8 mouse cellular contexts compared by ENCODE assay signal in the genomic region with DNA sequence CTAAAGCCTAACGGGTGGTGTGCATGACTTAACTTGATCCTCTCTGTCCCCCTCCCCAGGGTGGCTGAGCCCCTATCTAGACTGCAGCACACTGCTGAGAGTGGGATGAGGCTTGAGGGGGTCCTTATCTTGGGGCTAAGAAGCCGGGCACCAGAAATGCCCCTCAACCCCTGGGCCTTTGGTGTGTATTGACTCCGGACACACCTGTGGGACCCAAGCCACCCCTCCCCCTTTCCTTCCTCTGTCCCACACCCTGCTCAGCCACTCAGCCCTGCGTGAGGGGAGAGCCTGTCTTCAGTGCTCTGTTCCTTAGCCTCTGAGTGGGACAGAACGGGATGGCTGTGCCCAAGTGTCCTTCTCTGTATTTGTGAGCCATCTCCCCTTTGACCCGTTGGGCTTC. TPM values are rescaled to one million over a fixed set of nuclear protein-coding genes. Genes with fewer than 3 reads are reported as not detected.
DNase-seq lines count a peak whose midpoint lies in the region; ATAC-seq and TF ChIP-seq lines count a peak whose summit lies in the region.

No protein-coding gene starts in this region.

- H3K4me1 ChIP-seq in kidney, embryonic 14.5 days (ENCODE audit: control insufficient read depth, insufficient read depth, low read length), result peaks cover 46% of the 10 kb centered on the region
- peaks cover 35% of the 10 kb centered on the region for H3K4me1 ChIP-seq in embryonic facial prominence, embryonic 15.5 days
- H3K4me1 ChIP-seq in kidney, postnatal 0 days (replicated peaks; ENCODE audit: insufficient read depth, low read length), result peaks cover 12% of the 10 kb centered on the region; the same call in 1 of the 2 replicates

- H3ac ChIP-seq in myocyte (ENCODE audit: control insufficient read depth, insufficient read length), result no peak overlapping the region

- WGBS in kidney, embryonic 14.5 days, result 47% methylated on average over 6 of the region's 6 CpGs
- 52% methylated on average over 6 of the region's 6 CpGs for WGBS in embryonic facial prominence, embryonic 15.5 days
- WGBS in kidney, postnatal 0 days, result 53% methylated on average over 6 of the region's 6 CpGs

- H3K27ac ChIP-seq in kidney, embryonic 14.5 days (ENCODE audit: low read depth, low read length), result peak overlapping the region; percentile 65; the same call in 1 of the 2 replicates
- H3K27ac ChIP-seq in embryonic facial prominence, embryonic 15.5 days (replicated peaks), result peak overlapping the region; percentile 39; the same call in 1 of the 2 replicates
- H3K27ac ChIP-seq in kidney, postnatal 0 days, result peak overlapping the region; percentile 70

- no peaks in the 10 kb centered on the region for H3K9me3 ChIP-seq in kidney, embryonic 14.5 days (ENCODE audit: control insufficient read depth, low read length)
- H3K9me3 ChIP-seq in embryonic facial prominence, embryonic 15.5 days (replicated peaks), result no peaks in the 10 kb centered on the region
- no peaks in the 10 kb centered on the region for H3K9me3 ChIP-seq in kidney, postnatal 0 days (replicated peaks; ENCODE audit: low read length)

- ATAC-seq in kidney, embryonic 14.5 days (ENCODE audit: low FRiP score, low TSS enrichment), result peak; percentile 20; the same call in 1 of the 2 replicates
- no peak for ATAC-seq in embryonic facial prominence, embryonic 15.5 days (ENCODE audit: insufficient number of reproducible peaks, low FRiP score, low TSS enrichment, low read depth)
- ATAC-seq in kidney, postnatal 0 days (replicated peaks; ENCODE audit: low FRiP score, low read depth), result no peak
- ATAC-seq in inflammation-experienced regulatory T-cells, adult 6 months, result no peak

- peaks cover 41% of the 10 kb centered on the region for H3K79me2 ChIP-seq in myocyte (ENCODE audit: control insufficient read depth, insufficient read depth)

- DNase-seq in kidney, adult 11 months, result no peak
- DNase-seq in kidney, postnatal 0 days (ENCODE audit: low spot score), result no peak
- DNase-seq in right cerebral cortex, postnatal 36 days (ENCODE audit: low spot score in 2 of 2), result no peak
- DNase-seq in layer of hippocampus, postnatal 36 days, result no peak

- no peak for TF ChIP-seq CTCF in kidney, postnatal 0 days (IDR thresholded peaks at IDR 0.05; ENCODE audit: low read depth)

- peak; percentile 24 for TF ChIP-seq POLR2A in myocyte (IDR thresholded peaks at IDR 0.05; ENCODE audit: insufficient read length, low read depth)

- peak overlapping the region; percentile 26; the same call in 1 of the 2 replicates for H3K4me2 ChIP-seq in kidney, embryonic 14.5 days (replicated peaks; ENCODE audit: low read depth, low read length)
- no peak overlapping the region for H3K4me2 ChIP-seq in embryonic facial prominence, embryonic 15.5 days (replicated peaks)
- peak overlapping the region; percentile 39 for H3K4me2 ChIP-seq in kidney, postnatal 0 days (ENCODE audit: low read length)
- H3K4me2 ChIP-seq in myocyte (ENCODE audit: low read depth), result no peak overlapping the region

- peak overlapping the region; percentile 27 for H3K4me3 ChIP-seq in kidney, embryonic 14.5 days (ENCODE audit: low read length)
- H3K4me3 ChIP-seq in embryonic facial prominence, embryonic 15.5 days (replicated peaks), result peak overlapping the region; percentile 15
- peak overlapping the region; percentile 33 for H3K4me3 ChIP-seq in kidney, postnatal 0 days (replicated peaks; ENCODE audit: low read depth, low read length)
- H3K4me3 ChIP-seq in myocyte, result no peak overlapping the region

- peak overlapping the region; percentile 31 for H3K9ac ChIP-seq in kidney, embryonic 14.5 days (ENCODE audit: low read depth, low read length)
- no peak overlapping the region; the same call in 1 of the 2 replicates for H3K9ac ChIP-seq in embryonic facial prominence, embryonic 15.5 days
- H3K9ac ChIP-seq in kidney, postnatal 0 days (ENCODE audit: low read depth, low read length), result peak overlapping the region; percentile 38

- peaks cover 1% of the 10 kb centered on the region; the same call in 1 of the 2 replicates for H3K36me3 ChIP-seq in kidney, embryonic 14.5 days (ENCODE audit: control insufficient read depth, insufficient read depth, low read length)
- peaks cover 8% of the 10 kb centered on the region; the same call in 1 of the 2 replicates for H3K36me3 ChIP-seq in embryonic facial prominence, embryonic 15.5 days
- 0 out of 2 replicates have a peak, but pooled peaks cover under 1% of the 10 kb centered on the region for H3K36me3 ChIP-seq in kidney, postnatal 0 days (ENCODE audit: insufficient read depth, low read length)
- peaks cover 4% of the 10 kb centered on the region for H3K36me3 ChIP-seq in myocyte (ENCODE audit: control insufficient read depth, insufficient read depth)

- H3K27me3 ChIP-seq in kidney, embryonic 14.5 days (ENCODE audit: control insufficient read depth, insufficient read depth, low read length), result no peaks in the 10 kb centered on the region
- H3K27me3 ChIP-seq in embryonic facial prominence, embryonic 15.5 days, result no peaks in the 10 kb centered on the region
- H3K27me3 ChIP-seq in kidney, postnatal 0 days (ENCODE audit: insufficient read depth, low read length), result no peaks in the 10 kb centered on the region
- no peaks in the 10 kb centered on the region for H3K27me3 ChIP-seq in myocyte (ENCODE audit: control insufficient read depth, insufficient read depth, insufficient read length)

TF ChIP-seq in myocyte, 11 proteins besides CTCF, POLR2A, EP300 and RAD21:
- no peak for TF ChIP-seq POLR2AphosphoS2 (IDR thresholded peaks at IDR 0.05; ENCODE audit: insufficient read length, low read depth)
- TF ChIP-seq CEBPB (IDR thresholded peaks at IDR 0.05; ENCODE audit: insufficient read depth, poor library complexity, severe bottlenecking), result no peak
- no peak for TF ChIP-seq USF1 (IDR thresholded peaks at IDR 0.05; ENCODE audit: low read depth)
- no peak for TF ChIP-seq E2F4 (IDR thresholded peaks at IDR 0.05; ENCODE audit: insufficient read depth)
- TF ChIP-seq MYOG (IDR thresholded peaks at IDR 0.05; ENCODE audit: control insufficient read depth in 1 of 3, insufficient read depth in 1 of 3, insufficient read length in 2 of 3, low read depth in 2 of 3), result no peak
- no peak for TF ChIP-seq SRF (IDR thresholded peaks at IDR 0.05; ENCODE audit: control insufficient read depth, insufficient read length, low read depth)
- TF ChIP-seq REST (IDR thresholded peaks at IDR 0.05; ENCODE audit: insufficient read depth, insufficient read length), result no peak
- TF ChIP-seq TCF3 (IDR thresholded peaks at IDR 0.05; ENCODE audit: insufficient read length, low read depth), result no peak
- no peak for TF ChIP-seq TCF12 (IDR thresholded peaks at IDR 0.05; ENCODE audit: insufficient read depth, poor library complexity, severe bottlenecking)
- TF ChIP-seq MYOD1 (IDR thresholded peaks at IDR 0.05; ENCODE audit: control insufficient read depth in 1 of 3, insufficient read length in 2 of 3, low read depth in 2 of 3), result no peak
- TF ChIP-seq MAX (IDR thresholded peaks at IDR 0.05; ENCODE audit: low read depth), result no peak
TF ChIP-seq in myocyte: peak in this region for 0.

RNA-seq across cellular contexts. Expression of a gene that starts 18.8 kb away (rescaled TPM):
- polyA plus RNA-seq in kidney, embryonic 14.5 days (2014; fragmentation: Nextera tagmentation; extraction: Ambion mirVana), result 0.57 and 1.9 TPM in 2 replicates
- polyA plus RNA-seq in embryonic facial prominence, embryonic 15.5 days (2015; fragmentation: Nextera tagmentation; extraction: Ambion mirVana), result 1.5 and 2.0 TPM in 2 replicates
- polyA plus RNA-seq in kidney, postnatal 0 days (2015; fragmentation: Nextera tagmentation; extraction: Ambion mirVana), result 0.68 and 0.83 TPM in 2 replicates
- polyA plus RNA-seq in myocyte (2012; fragmentation: generic; extraction: Trizol), result 4.0 TPM
- 100 to 1,000 TPM; 125 to 133 (median 127) TPM for polyA plus RNA-seq in inflammation-experienced regulatory T-cells, adult 6 months (2017; shearing (Covaris generic))
- 10 to 100 TPM; 46.5 to 65.3 TPM for total RNA-seq in layer of hippocampus, postnatal 36 days (2021)

RNA-seq across cellular contexts. Expression of a gene that starts 24.6 kb away (rescaled TPM):
- 10.4 and 16.1 TPM in 2 replicates for polyA plus RNA-seq in kidney, embryonic 14.5 days (2014; fragmentation: Nextera tagmentation; extraction: Ambion mirVana)
- polyA plus RNA-seq in embryonic facial prominence, embryonic 15.5 days (2015; fragmentation: Nextera tagmentation; extraction: Ambion mirVana), result 20.8 and 21.3 TPM in 2 replicates
- polyA plus RNA-seq in kidney, postnatal 0 days (2015; fragmentation: Nextera tagmentation; extraction: Ambion mirVana), result 18.3 and 19.3 TPM in 2 replicates
- 65.8 TPM for polyA plus RNA-seq in myocyte (2012; fragmentation: generic; extraction: Trizol)
- polyA plus RNA-seq in inflammation-experienced regulatory T-cells, adult 6 months (2017; shearing (Covaris generic)), result 1 to 10 TPM; 2.5 to 3.7 (median 2.9) TPM
- 100 to 1,000 TPM; 158 to 166 TPM for total RNA-seq in layer of hippocampus, postnatal 36 days (2021)

RNA-seq across cellular contexts. Expression of a gene that starts 55.2 kb away (rescaled TPM):
- polyA plus RNA-seq in kidney, embryonic 14.5 days (2014; fragmentation: Nextera tagmentation; extraction: Ambion mirVana), result 36.1 and 36.3 TPM in 2 replicates
- polyA plus RNA-seq in embryonic facial prominence, embryonic 15.5 days (2015; fragmentation: Nextera tagmentation; extraction: Ambion mirVana), result 7.5 TPM in 2 replicates
- polyA plus RNA-seq in kidney, postnatal 0 days (2015; fragmentation: Nextera tagmentation; extraction: Ambion mirVana), result 32.9 and 35.0 TPM in 2 replicates
- 0.65 TPM for polyA plus RNA-seq in myocyte (2012; fragmentation: generic; extraction: Trizol)
- polyA plus RNA-seq in inflammation-experienced regulatory T-cells, adult 6 months (2017; shearing (Covaris generic)), result 10 to 100 TPM in 1 of 3 experiments, 1 to 10 TPM in 2; 6.0 to 13.1 (median 9.7) TPM
- 1 to 10 TPM; 1.4 to 1.5 TPM for total RNA-seq in layer of hippocampus, postnatal 36 days (2021)

RNA-seq across cellular contexts. Expression of a gene that starts 57.8 kb away (rescaled TPM):
- polyA plus RNA-seq in kidney, embryonic 14.5 days (2014; fragmentation: Nextera tagmentation; extraction: Ambion mirVana), result 26.1 and 47.3 TPM in 2 replicates
- polyA plus RNA-seq in embryonic facial prominence, embryonic 15.5 days (2015; fragmentation: Nextera tagmentation; extraction: Ambion mirVana), result 31.0 and 32.4 TPM in 2 replicates
- polyA plus RNA-seq in kidney, postnatal 0 days (2015; fragmentation: Nextera tagmentation; extraction: Ambion mirVana), result 20.0 and 20.5 TPM in 2 replicates
- polyA plus RNA-seq in myocyte (2012; fragmentation: generic; extraction: Trizol), result 28.5 TPM
- 10 to 100 TPM in 2 of 3 experiments, 1 to 10 TPM in 1; 7.7 to 22.5 (median 10.2) TPM for polyA plus RNA-seq in inflammation-experienced regulatory T-cells, adult 6 months (2017; shearing (Covaris generic))
- 10 to 100 TPM; 19.7 to 21.3 TPM for total RNA-seq in layer of hippocampus, postnatal 36 days (2021)

RNA-seq across cellular contexts. Expression of a gene that starts 58.6 kb away (rescaled TPM):
- 0.39 and 0.77 TPM in 2 replicates for polyA plus RNA-seq in kidney, embryonic 14.5 days (2014; fragmentation: Nextera tagmentation; extraction: Ambion mirVana)
- 1.2 TPM in 2 replicates for polyA plus RNA-seq in embryonic facial prominence, embryonic 15.5 days (2015; fragmentation: Nextera tagmentation; extraction: Ambion mirVana)
- 0.39 and 0.45 TPM in 2 replicates for polyA plus RNA-seq in kidney, postnatal 0 days (2015; fragmentation: Nextera tagmentation; extraction: Ambion mirVana)
- polyA plus RNA-seq in myocyte (2012; fragmentation: generic; extraction: Trizol), result 14.7 TPM
- polyA plus RNA-seq in inflammation-experienced regulatory T-cells, adult 6 months (2017; shearing (Covaris generic)), result not detected
- total RNA-seq in layer of hippocampus, postnatal 36 days (2021), result under 1 TPM; 0.33 to 0.62 TPM

Comparison
In these comparisons a context has a peak if more than half of its experiments do, and no peak if none do; other contexts are left out.
1. H3K4me2 ChIP-seq: peak in kidney, embryonic 14.5 days (single experiment) and kidney, postnatal 0 days (single experiment); none in embryonic facial prominence, embryonic 15.5 days (single experiment) and myocyte (single experiment).
2. RNA of a gene that starts 18.8 kb away (polyA plus RNA-seq): 125 to 133 TPM in inflammation-experienced regulatory T-cells, adult 6 months; 4.0 TPM in myocyte (single experiment), 1.5 to 2.0 TPM in embryonic facial prominence, embryonic 15.5 days, 0.68 to 0.83 TPM in kidney, postnatal 0 days and 0.57 to 1.9 TPM in kidney, embryonic 14.5 days; every median in the first group is over 10 times any median in the second.
3. Peak in every context shown above with its lines, with median percentiles within 50 percentile points of each other: H3K27ac ChIP-seq.